Mouse (Mus musculus): ENCODE data around the gene Cd55.
"Not testable (repeated sequence)": the region's sequence is repeated elsewhere in the genome, so short reads cannot be mapped to it uniquely, and the experiment has no call there.

Cd55 gene

DNA sequence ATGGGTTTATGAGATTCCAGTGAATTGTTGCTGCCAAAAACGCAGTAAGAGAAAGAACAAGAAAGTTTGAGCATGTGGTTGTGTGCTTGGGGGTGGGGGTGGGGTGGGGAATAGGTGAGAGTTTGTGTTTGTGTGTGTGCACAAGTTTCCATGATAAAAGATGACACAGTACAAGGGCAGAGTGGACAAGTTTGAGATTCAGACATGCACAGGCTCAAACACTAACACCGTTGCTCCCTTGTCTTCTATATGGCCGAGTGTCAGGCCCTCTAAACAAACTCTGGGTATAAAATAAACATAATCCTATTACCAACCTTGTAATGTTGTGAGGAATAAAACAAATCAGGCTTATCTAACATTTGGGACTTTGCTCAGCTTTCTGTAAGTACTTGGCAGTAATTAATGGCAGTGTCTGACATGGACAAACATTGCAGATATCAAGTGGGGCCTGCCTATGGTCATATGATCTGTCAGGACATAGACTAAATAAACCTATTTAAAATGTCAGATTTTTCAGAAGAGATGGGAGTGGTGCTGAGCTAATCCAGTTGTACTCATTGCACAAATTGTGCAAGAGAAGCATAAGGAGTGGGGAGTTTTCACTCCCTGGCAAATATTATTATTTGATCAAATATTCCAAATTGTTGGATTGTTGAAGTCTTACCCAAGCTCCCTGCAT, 35.2 kb downstream of the Cd55 start:
- not testable (repeated sequence) for DNase-seq (ENCODE audit: low spot score in 2 of 2)

GRCm38 (mm10) chr1:130422664-130423111, 39.9 kb downstream of the Cd55 start, which contains the start of gene Cd55b:
TSS of gene Cd55b (minus strand) at chr1:130423009.
- peak; percentile 6 to 12 for DNase-seq (ENCODE audit: low spot score in 2 of 2)

- not testable (repeated sequence) for DNase-seq (ENCODE audit: low spot score in 2 of 2)
These were observed 40.5 kb downstream of the Cd55 start for GRCm38 (mm10) chr1:130422033-130422432.

- not testable (repeated sequence) for DNase-seq (ENCODE audit: low spot score in 2 of 2)
These were observed 65.4 kb downstream of the Cd55 start for GRCm38 (mm10) chr1:130397109-130397508.
